Mouse (Mus musculus) embryo, embryonic 11.5 days (tissue): ENCODE results near the gene Zfp853.

Experiments
- DNase-seq: peaks from one replicate; pipeline ENCODE4 v3.0.0-alpha.2; 2012; ENCODE audit warnings: low read depth, low spot score

Gene Zfp853

DNA sequence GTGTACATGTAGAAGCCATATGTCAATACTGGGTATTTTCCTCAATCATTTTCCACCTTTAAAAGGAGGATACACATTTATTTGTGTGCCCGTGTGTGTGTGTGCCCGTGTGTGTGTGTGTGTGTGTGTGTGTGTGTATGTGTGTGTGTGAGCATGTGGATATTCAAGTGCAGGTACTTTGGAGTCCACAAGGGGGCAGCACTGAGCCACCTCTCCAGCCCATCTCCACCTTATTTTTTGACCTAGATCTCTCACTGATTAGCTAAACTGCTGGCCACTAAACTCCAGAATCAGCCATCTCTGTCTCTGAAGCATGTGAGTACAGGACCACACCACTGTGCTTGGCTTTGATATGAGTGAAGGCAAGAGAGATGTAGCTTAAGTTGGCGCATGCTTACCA lies 1.4 kb upstream of the Zfp853 start:
- DNase-seq, result no peak

DNA sequence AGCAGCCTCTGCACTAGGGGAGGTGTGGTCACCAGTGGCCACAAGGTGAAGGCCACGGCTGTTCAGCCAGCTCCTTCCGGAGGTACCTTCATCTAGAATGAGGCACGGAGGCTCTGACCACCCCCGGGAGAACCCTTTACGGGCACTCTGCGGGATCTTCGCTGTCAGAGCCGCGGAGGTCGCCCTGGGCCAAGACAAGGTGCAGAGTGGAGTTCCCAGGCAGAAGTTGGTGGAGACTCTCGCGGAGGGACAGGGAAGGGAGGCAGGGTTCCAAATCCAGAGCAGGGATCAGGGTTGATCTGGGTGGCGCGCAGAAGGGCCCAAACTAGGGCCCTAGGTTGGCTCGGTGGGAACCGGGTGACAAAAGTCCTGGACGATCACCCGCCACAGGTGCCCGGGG lies 544 bp downstream of the Zfp853 start:
- DNase-seq, result no peak

DNA sequence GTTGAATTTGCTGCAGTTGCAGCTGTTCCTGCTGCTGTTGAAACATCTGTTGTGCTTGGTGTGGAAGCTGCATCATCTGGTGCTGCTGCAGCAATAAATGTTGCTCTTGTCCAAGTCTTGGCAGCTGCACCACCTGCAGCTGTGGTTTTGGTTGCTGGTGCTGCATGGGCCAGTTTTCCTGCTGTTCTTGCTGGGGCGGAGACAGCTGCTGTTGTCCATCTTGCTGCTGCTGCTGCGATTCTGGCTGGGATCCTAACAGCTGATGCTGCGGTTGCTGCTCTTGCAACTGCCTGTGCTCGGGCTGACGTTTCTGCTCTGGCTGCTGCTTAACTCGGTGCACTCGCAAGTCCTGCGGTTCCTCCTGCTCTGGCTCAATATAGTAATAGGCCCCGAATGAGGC lies 4.1 kb downstream of the Zfp853 start:
- no peak for DNase-seq

DNA sequence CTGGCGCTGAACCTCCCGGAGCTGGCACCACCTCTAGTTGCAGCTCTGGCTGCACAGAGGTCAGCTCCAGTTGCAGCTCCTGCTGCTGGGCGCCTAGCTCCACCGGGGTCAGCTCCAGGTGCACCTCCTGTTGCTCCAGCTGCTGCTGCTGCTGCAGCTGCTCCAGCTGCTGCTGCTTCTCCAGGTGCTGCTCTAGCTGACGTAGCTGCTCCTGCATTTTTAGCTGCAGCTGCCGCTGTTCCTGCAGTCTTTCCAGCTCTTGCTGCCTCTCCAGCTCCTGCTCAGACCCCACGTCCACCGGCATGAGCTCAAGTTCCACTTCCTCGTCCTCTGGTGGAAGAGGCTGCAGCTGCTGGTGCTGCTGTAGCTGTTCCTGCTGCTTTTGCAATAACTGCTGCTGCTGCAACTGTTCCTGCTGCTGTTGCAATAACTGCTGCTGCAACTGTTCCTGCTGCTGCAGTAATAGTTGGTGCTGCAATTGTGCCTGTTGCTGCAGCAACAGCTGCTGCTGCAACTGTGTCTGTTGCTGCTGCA lies 5.0 kb downstream of the Zfp853 start:
- DNase-seq, result no peak

DNA sequence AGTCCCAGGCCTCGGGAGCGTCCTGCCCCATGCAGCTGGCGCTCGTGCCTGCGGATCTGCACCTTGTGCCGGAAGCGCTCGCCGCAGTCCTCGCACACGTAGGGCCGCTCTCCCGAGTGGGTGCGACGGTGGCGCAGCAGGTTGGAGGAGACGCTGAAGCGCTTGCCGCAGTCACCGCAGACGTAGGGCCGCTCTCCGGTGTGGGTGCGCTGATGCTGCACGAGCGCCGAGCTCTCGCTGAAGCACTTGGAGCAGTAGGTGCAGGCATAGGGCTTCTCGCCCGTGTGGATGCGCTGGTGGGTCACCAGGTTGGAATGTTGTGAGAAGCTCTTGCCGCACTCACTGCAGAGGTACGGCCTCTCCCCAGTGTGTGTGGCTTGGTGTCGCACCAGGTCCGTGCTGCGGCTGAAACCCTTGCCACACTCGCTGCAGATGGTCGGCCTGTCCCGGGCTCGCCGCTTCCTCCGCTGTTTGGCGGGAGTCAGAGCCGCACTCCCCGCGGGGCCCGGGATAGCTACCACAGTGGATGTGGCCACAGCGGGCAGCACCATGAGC lies 5.6 kb downstream of the Zfp853 start:
- no peak for DNase-seq

DNA sequence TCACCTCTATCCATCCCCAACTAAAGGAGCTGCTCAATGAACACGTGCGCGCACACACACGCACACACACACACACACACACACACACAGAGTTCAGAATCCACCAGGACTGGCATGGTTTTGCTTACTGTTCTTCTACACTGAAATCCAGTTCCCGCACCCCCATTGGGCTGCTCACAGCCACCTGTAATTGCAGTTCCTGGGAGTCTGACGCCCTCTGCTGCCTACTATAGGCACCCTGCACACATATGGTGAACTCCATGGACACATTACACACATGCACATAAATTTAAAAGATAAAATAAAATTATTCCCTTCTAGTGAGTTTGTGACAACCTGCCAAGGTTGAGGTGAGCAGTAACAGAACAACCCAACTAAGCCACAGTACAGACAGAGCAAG lies 8.7 kb downstream of the Zfp853 start:
- no peak for DNase-seq

DNA sequence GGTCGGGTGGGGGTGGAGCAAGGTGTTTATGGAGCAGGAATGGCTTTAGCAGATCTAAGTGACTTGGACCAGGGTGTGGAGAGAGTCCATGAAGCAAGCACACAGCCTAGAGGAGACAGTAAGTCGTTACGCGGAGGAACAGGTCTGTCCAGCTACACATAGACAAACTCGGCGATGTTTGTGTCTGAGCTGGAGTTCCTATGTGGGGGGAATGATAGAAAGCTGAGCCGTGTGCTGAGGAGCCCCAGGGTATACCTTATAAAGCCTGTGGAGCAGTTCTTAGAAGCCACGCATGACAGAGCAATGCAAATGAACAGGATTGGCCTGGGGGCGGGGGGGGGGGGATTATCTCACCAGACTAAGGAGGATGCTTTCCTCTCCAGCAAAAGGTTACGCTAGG lies 14.2 kb downstream of the Zfp853 start:
- DNase-seq, result no peak

DNA sequence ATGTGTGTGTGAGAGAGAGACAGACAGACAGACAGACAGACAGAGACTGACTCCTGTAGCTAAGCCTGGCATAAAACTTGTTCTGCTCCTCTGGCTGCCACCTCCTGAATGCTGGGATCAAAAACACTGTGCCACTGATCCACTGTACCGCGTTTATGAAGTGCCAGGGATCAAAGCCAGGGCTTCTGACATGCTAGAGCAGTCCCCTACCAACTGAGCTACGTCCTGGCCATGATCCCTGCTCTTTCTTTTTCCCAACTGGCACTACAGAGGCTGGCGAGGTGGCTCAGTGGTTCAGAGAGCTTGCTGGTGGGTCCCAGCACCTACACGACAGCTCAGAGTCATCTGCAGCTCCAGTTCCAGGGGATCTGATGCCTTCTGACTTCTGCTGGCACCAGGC lies 17.7 kb downstream of the Zfp853 start:
- DNase-seq, result no peak

DNA sequence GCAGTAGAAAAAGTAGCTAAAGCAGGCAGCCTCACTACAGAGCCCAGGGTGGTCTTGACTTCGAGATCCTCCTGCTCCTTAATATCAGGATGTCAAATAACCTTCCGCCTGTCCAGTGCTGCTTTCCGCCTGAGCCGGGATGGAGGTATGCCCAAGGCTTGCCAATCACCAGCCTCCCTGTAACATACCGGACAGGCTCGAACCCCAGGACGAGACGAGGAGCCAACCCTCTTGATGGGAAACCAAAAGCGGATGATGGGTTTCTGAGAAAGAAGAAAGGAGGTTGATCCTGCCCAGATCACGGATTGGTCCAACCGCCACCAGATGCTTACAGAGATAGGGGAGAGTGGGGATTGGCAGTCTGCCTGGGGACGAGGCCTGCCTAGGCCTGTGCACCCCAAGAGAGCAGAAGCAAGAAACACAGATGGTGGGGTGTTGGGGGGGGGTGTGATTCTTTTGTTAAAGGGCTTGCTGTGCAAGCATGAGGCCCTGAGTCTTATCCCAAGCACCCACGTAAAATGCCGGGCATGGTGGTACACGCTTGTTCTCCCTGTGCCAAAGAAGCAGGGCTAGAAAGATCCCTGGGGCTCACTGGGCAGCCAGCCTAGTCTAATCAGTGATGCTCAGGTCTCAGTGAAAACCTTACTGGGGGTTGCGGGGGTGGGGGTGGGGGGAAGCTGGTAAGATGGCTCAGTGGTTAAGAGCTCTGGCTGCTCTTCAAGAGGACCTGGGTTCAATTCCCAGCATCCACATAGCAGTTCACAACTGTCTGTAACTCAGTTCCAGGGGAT lies 20.7 kb downstream of the Zfp853 start:
- no peak for DNase-seq

DNA sequence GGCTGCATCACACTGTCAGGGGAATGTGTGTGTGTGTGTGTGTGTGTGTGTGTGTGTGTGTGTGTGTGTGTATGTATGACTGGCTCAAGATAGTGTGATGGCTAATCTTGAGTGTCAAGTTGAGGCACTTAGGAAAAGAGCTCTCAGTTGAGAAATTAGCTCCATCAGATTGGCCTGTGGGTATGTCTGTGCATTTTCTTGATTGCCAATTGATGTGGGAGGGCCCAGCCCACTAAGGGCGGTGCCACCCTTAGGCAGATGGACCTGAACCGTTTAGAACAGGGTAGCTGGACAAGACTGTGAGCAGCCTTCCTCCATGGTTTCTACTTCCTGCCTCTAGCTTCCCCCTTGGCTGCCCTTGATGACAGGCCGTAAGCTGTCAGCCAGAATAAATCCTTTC lies 21.3 kb downstream of the Zfp853 start:
- no peak for DNase-seq

DNA sequence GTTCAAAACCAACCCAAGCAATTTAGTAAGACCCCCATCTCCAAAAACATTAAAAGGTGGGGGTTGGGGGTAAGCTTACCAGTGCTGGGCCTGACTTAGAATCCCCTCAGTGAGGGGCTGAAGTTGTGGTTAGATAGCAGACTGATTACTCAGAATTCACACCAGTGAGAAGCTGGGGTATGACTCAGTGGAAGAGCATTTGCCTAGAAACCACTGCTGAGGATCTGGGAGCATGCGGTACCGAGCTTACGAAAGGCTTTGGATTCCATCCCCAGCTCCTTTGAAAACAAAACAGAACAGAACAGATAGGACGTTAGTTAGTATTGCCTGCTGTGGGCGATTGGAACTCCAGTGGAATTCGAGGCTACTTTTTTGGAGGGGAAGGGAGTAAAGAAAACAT lies 21.8 kb downstream of the Zfp853 start:
- no peak for DNase-seq

DNA sequence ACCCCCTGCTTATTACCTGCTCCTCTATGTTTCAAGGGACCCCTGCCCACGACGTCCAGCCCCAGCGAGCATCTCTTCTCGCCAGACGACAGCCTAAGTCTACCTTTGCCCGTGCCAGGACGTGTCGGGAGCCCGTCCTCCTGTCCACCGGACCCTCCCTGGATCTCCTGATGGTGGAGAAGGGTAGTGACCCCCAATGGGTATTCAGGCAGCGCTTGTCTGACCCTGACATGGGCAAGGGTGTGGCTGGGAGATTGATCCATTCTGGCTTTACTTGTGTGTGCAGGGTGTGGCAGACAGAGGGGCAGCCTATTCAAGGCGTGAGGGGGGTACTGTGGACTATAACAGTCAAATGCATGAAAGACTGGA lies 23.3 kb downstream of the Zfp853 start:
- DNase-seq, result no peak

DNA sequence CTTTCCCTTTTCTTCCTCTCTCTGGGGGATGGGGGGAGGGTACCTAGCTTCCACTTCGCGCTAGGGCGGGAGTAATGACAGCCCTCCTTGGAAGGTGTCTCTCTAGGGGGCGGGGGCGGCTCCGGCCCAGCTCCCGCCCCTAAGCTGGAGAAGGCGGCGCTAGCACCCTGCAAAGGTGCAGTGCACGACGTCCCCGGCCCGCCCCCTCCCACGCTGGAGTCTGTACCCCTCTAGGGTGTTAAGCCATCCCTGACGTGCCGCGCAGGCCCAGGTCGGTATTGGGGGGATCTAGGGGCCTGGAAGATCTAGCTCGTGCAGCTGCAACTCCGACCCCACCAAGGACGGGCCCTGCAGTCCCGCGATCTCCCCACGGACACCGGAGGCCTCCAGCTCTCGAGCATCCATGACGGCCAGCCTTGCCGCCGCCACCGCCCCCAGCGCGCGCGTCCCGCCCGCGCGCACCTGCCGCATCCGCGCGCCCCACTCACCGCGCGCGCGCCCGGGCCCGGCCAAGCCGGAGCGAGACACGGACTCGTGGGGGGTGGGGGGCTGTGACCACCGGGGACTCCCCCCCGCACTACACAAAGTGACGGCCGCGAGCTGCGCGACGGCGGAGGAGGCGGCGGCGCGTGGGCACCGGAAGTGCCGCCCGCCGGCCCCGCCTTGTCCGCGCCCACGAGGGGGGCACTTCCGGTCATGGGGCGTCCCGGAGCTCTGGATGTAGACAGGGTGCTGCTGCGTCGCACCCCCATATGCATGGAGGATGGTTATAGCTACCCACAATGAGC lies 23.9 kb downstream of the Zfp853 start, which contains the start of gene Zfp316:
Zfp316 (minus strand) TSS at position 660 of the 788 bp plus-strand sequence.
- no peak for DNase-seq

DNA sequence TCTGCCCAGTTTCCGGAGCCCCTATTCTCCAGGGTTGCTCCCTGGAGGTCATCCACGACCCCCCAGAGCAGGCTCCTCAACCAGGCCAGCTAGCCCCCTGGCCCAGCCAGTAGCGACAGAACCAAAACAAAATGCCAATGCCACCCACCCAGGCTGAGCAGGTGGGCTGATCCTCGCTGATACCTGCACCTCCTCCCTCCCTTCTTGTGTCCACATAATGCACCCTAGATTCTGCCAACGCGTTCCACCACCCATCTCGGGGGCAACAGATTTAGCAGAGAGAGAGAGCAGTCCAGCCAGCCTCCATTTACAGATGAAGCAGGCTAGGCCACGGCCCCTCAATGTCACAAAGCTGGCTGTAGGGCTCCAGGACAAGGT lies 24.4 kb downstream of the Zfp853 start:
- DNase-seq, result no peak

DNA sequence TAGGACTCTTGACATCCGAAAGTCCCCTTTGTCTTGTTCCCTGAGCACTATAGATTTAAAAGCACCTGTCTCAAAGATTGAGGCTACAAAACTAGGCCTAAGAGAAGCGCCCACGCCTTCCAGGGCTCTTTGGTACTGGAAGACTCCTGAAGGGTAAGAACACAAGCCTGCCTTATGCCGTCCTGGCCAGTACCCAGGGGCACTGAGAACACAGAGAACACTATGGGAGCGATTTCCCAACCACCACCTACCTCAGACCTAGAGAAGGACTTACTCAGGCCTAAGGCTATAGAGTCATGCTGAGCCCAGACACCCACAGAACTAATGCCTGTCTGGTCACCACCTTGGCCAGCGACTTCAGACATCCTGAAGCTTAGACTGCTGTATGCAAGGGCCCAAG lies 26.6 kb downstream of the Zfp853 start:
- DNase-seq, result no peak

DNA sequence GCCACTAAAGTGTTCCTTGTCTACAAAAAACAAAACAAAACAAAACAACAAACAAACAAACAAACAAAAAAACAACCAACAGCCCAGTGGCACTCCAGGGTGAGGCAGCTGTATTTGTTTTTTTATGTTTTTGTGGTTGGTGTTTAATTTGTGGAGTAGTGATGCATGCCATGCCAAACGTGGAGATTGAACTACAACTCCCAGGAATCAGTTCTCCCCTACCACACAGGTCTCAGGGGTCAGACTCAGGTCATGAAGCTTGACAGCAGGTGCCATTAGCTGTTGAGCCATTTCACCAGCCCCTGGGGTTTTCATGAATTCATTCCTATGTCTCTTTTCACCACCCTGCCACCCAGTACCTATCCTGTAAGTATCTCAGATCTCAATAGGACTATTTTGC lies 28.0 kb downstream of the Zfp853 start:
- DNase-seq, result no peak

DNA sequence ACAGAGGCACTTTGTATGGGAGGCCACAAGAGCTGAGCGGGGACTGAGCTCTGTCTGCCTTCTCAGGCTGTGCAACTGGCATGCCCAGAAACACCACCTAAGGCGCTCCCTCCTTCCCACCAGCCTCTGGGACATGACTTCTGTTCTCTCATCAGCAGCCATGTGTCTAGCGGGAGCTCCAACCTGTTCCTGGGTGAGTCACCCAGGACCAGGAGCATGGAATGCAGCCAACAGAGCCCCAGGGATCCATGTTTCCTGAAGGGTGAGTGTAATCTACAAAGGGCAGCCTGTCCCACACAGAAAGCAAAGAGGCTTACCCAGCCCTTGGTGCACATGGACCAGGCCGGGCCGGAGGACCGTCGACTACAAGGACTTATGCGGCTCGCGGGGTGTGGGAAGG lies 28.7 kb downstream of the Zfp853 start:
- no peak for DNase-seq

DNA sequence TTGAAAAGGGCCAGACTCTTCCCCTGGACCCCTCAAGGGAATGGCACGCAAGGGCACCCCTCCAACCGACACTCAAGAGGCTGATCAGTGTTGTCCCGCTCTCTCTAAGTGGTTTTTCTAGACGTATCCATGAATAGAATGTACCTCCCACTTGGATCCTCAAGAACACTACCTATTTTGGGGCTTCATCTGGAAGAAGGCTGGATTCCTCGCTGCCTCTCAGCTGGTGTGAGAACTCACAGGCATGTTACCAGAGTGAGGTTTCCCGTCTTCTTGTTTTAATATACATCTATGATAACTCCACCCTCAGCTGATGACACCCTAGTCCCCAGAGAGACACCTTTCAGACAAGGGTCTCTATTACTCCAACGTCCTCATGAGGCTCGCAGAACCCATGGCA lies 31.8 kb downstream of the Zfp853 start:
- no peak for DNase-seq

DNA sequence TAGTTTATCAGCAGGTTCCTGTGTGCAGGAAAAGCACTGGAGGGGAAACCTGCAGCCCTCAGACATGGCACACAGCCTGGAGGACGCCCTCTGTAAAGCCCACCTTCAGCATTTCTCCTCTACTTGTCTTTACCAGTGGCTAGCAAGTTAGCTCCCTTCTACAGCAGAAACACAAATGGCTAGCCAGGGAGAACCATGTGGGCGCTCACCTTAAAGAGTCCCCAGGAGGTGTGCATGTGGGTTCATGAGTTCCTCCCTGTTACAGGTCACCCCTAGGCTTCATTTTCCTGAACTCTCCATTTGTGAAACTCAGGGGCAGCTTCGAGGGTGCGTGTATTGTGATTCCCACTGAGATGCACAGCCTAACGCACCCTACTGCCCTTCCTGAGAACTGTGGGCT lies 37.6 kb downstream of the Zfp853 start:
- DNase-seq, result no peak

DNA sequence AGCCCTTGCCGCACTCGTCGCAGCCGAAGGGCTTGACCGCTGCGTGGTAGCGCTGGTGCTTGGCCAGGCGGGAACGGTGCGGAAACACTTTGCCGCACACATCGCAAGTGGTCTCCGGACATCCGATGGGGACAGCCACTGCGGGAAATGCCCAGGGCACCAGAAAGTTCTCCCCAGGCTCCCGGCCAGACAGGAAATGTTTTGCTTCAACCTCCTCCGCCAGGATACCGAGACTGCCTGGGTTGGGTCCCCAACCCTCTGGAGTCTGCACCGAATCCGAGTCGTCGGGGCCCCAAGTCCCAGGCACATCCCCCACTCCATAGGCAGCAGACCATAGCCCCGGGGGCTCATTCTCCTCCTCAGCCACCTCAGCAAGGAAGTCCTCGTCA lies 38.3 kb downstream of the Zfp853 start:
- no peak for DNase-seq

DNA sequence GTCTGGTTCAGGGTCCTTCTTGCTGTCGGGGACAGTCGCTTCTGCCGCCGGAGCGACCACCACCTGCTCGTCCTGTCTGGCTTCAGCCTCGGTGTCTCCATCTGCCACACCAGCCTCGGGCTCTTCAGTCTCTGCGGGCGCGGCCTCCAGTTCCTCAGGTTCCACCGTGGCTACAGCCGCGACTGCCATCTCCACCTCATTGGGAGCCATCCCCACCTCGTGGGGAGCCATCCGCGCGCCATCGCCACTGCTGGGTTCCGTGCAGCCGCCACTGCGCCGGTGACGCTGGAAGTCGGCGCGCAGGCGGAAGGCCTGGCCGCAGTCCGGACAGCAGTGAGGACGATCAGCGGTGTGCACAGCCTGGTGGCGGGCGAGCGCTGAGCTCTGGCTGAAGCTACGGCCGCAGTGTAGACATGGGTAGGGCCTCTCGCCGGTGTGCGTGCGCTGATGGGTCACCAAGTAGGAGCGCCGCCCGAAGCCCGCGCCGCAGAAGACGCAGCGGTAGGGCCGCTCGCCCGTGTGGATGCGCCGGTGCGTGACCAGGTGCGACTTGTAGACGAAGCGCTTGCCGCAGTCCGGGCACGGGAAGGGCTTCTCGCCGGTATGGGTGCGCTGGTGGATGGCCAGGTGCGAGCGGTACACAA lies 38.8 kb downstream of the Zfp853 start:
- DNase-seq, result no peak

DNA sequence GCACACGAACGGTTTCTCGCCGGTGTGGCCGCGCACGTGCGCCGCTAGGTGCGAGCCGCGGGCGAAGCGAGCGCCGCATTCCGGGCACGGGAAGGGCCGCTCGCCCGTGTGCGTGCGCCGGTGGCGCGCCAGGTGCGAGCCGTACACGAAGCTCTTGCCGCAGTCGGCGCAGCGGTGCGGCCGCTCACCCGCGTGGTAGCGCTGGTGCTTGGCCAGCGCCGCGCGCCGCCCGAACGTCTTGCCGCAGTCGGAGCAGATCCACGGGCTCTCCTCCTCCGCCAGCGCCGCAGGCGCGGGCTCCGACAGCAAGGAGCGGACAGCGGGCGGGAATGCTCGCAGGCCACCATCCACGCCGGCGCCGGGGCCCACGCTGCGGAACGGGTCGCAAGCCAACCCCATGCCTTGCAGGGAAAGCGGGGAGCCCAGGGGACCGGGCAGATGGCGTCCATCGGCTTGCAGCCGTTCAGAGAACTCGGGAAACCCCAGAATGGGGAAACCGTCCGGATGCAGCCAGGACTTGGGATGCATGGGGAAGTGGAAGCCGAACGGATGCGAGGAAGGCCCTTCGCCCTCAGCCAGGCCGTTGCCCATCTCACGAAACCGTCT lies 39.4 kb downstream of the Zfp853 start:
- no peak for DNase-seq
